Mouse (Mus musculus): ENCODE data around the gene Tmem139. TPM values are rescaled to one million over a fixed set of nuclear protein-coding genes. Genes with fewer than 3 reads are reported as not detected.

Gene Tmem139
- polyA plus RNA-seq, 1 experiment from 2014 or later: 6.7 TPM

GRCm38 (mm10) chr6:42309816-42310378 is 48.1 kb downstream of the Tmem139 start:
- Histone ChIP-seq H3K27ac (ENCODE audit: low read length) (no peak overlapping the region), H3K9ac (ENCODE audit: low read length) (no peak overlapping the region), H3K36me3 (ENCODE audit: control insufficient read depth, insufficient read depth, low read length) (no peaks in the 10 kb centered on the region), H3K4me2 (ENCODE audit: low read depth, low read length) (no peak overlapping the region), H3K4me3 (ENCODE audit: low read length) (no peak overlapping the region), H3K9me3 (ENCODE audit: control insufficient read depth, low read length) (no peaks in the 10 kb centered on the region), H3K27me3 (ENCODE audit: control insufficient read depth, insufficient read depth, low read depth, low read length) (no peaks in the 10 kb centered on the region), H3K4me1 (replicated peaks; ENCODE audit: control insufficient read depth, insufficient read depth, low read length) (no peaks in the 10 kb centered on the region)
- no peak for ATAC-seq (ENCODE audit: low read depth)
- WGBS: 44% methylated on average over 8 of the region's 8 CpGs

- no peaks in the 10 kb centered on the region for H3K27me3 ChIP-seq (ENCODE audit: control insufficient read depth, insufficient read depth, low read depth, low read length)
- H3K9me3 ChIP-seq (ENCODE audit: control insufficient read depth, low read length): no peaks in the 10 kb centered on the region
- no peak overlapping the region for H3K4me2 ChIP-seq (ENCODE audit: low read depth, low read length)
- H3K4me1 ChIP-seq (replicated peaks; ENCODE audit: control insufficient read depth, insufficient read depth, low read length): no peaks in the 10 kb centered on the region
- no peak overlapping the region for H3K27ac ChIP-seq (ENCODE audit: low read length)
- ATAC-seq (ENCODE audit: low read depth): no peak
- H3K9ac ChIP-seq (ENCODE audit: low read length): no peak overlapping the region
- H3K4me3 ChIP-seq (ENCODE audit: low read length): no peak overlapping the region
- 82% methylated on average over 2 of the region's 2 CpGs for WGBS
- H3K36me3 ChIP-seq (ENCODE audit: control insufficient read depth, insufficient read depth, low read length): no peaks in the 10 kb centered on the region
These were observed 48.8 kb downstream of the Tmem139 start for GRCm38 (mm10) chr6:42310427-42311053.

Other genes with a start within 250 kb of the Tmem139 start
- not detected in 2 replicates for gene Sva, start 223.6 kb upstream of the Tmem139 start, polyA plus RNA-seq (2015; fragmentation: Nextera tagmentation; extraction: Ambion mirVana)
- not detected in 2 replicates for gene Tas2r139, start 121.0 kb upstream of the Tmem139 start, polyA plus RNA-seq (2015; fragmentation: Nextera tagmentation; extraction: Ambion mirVana)
- gene Tas2r144, start 46.6 kb upstream of the Tmem139 start, polyA plus RNA-seq (2015; fragmentation: Nextera tagmentation; extraction: Ambion mirVana): not detected in 2 replicates
- 47.7 and 52.5 TPM in 2 replicates for gene Gstk1, start 16.0 kb upstream of the Tmem139 start, polyA plus RNA-seq (2015; fragmentation: Nextera tagmentation; extraction: Ambion mirVana)
- gene Casp2, start 3.0 kb downstream of the Tmem139 start, polyA plus RNA-seq (2015; fragmentation: Nextera tagmentation; extraction: Ambion mirVana): 67.9 and 71.4 TPM in 2 replicates
- 0.15 and 0.19 TPM in 2 replicates for gene Clcn1, start 24.7 kb downstream of the Tmem139 start, polyA plus RNA-seq (2015; fragmentation: Nextera tagmentation; extraction: Ambion mirVana)
- 0.10 and 0.16 TPM in 2 replicates for gene Fam131b, start 62.7 kb downstream of the Tmem139 start, polyA plus RNA-seq (2015; fragmentation: Nextera tagmentation; extraction: Ambion mirVana)
- 188 and 203 TPM in 2 replicates for gene Zyx, start 87.7 kb downstream of the Tmem139 start, polyA plus RNA-seq (2015; fragmentation: Nextera tagmentation; extraction: Ambion mirVana)
- gene Epha1, start 111.3 kb downstream of the Tmem139 start, polyA plus RNA-seq (2015; fragmentation: Nextera tagmentation; extraction: Ambion mirVana): 18.5 and 18.8 TPM in 2 replicates
- gene Tas2r143, start 138.3 kb downstream of the Tmem139 start, polyA plus RNA-seq (2015; fragmentation: Nextera tagmentation; extraction: Ambion mirVana): not detected in 2 replicates
- gene Tas2r135, start 143.5 kb downstream of the Tmem139 start, polyA plus RNA-seq (2015; fragmentation: Nextera tagmentation; extraction: Ambion mirVana): not detected in 2 replicates
- gene Tas2r126, start 172.6 kb downstream of the Tmem139 start, polyA plus RNA-seq (2015; fragmentation: Nextera tagmentation; extraction: Ambion mirVana): not detected in 2 replicates
- gene Olfr458, start 203.2 kb downstream of the Tmem139 start, polyA plus RNA-seq (2015; fragmentation: Nextera tagmentation; extraction: Ambion mirVana): not detected in 2 replicates
- 0.04 TPM in 1 of 2 replicates, not detected in the other for gene Olfr457, start 214.4 kb downstream of the Tmem139 start, polyA plus RNA-seq (2015; fragmentation: Nextera tagmentation; extraction: Ambion mirVana)
- 0.19 TPM in 1 of 2 replicates, not detected in the other for gene Olfr456, start 225.2 kb downstream of the Tmem139 start, polyA plus RNA-seq (2015; fragmentation: Nextera tagmentation; extraction: Ambion mirVana)

Measured in lung, embryonic 16.5 days (tissue).